Mouse (Mus musculus): Measurements from ENCODE around the gene Abhd5. TPM values are rescaled to one million over a fixed set of nuclear protein-coding genes. Genes with fewer than 3 reads are reported as not detected.

Abhd5 gene
- total and polyA plus RNA-seq, 3 experiments, result 6.0 to 12.2 (median 8.8) TPM

GRCm38 (mm10) chr9:122336677-122337076 lies 14.7 kb upstream of the Abhd5 start:
- in situ Hi-C loops (cut with MboI; ENCODE audit: low pct_ligation_motif_present, low pct_unique_long_range_greater_than_20kb, low sequenced_read_pairs) (no loop called here), dilution Hi-C loops (cut with MboI; ENCODE audit: extremely low pct_ligation_motif_present, extremely low pct_unique_long_range_greater_than_20kb, low sequenced_read_pairs) (no loop called here)
- H3K9me3 ChIP-seq (replicated peaks; ENCODE audit: low read length), result no peaks in the 10 kb centered on the region
- H3K79me2 ChIP-seq (replicated peaks; ENCODE audit: control insufficient read depth, extremely low read depth, insufficient read depth, poor library complexity, severe bottlenecking), result no peaks in the 10 kb centered on the region
- no peak overlapping the region for H3K4me3 ChIP-seq (replicated peaks in 1 of 3; ENCODE audit: low read depth in 2 of 3, low read length in 2 of 3, poor library complexity in 1 of 3)
- no peak for DNase-seq (ENCODE audit: extremely low read depth)
- no peak overlapping the region for H3K9ac ChIP-seq (ENCODE audit: insufficient read depth, low read depth)
- no peak overlapping the region for H3K27ac ChIP-seq (ENCODE audit: insufficient read depth, low read depth)
- no peak overlapping the region for H3K4me2 ChIP-seq (ENCODE audit: insufficient read depth, low read depth, poor library complexity, severe bottlenecking)
- no peaks in the 10 kb centered on the region for H3K36me3 ChIP-seq (replicated peaks in 1 of 2; ENCODE audit: control insufficient read depth in 1 of 2, insufficient read depth in 1 of 2, low read length in 1 of 2)
- H3K27me3 ChIP-seq (replicated peaks), result no peaks in the 10 kb centered on the region
- no peaks in the 10 kb centered on the region for H3K4me1 ChIP-seq (ENCODE audit: control insufficient read depth in 1 of 2, insufficient read depth in 2 of 2)
- TF ChIP-seq MYC (IDR thresholded peaks at IDR 0.05; ENCODE audit: low read depth, low read length) (no peak), POLR2A (IDR thresholded peaks at IDR 0.05; ENCODE audit: low read depth, low read length) (no peak), ELF1 (IDR thresholded peaks at IDR 0.05; ENCODE audit: low read depth, low read length) (no peak), SIN3A (IDR thresholded peaks at IDR 0.05; ENCODE audit: low read length) (no peak), ZKSCAN1 (IDR thresholded peaks at IDR 0.05; ENCODE audit: borderline replicate concordance, low read depth, low read length) (no peak), RCOR1 (conservative IDR thresholded peaks at IDR 0.05; ENCODE audit: low read depth, low read length) (no peak), KAT2A (IDR thresholded peaks at IDR 0.05; ENCODE audit: insufficient replicate concordance, low read length) (no peak), GABPA (IDR thresholded peaks at IDR 0.05; ENCODE audit: insufficient replicate concordance, low read depth, low read length) (no peak), ETS1 (conservative IDR thresholded peaks at IDR 0.05; ENCODE audit: low read depth, low read length) (no peak), MAX (IDR thresholded peaks at IDR 0.05; ENCODE audit: low read length) (no peak)

GRCm38 (mm10) chr9:122337510-122337931 lies 13.9 kb upstream of the Abhd5 start:
- H3K27ac ChIP-seq (ENCODE audit: insufficient read depth, low read depth), result no peak overlapping the region
- H3K9me3 ChIP-seq (replicated peaks; ENCODE audit: low read length), result no peaks in the 10 kb centered on the region
- no peaks in the 10 kb centered on the region for H3K79me2 ChIP-seq (replicated peaks; ENCODE audit: control insufficient read depth, extremely low read depth, insufficient read depth, poor library complexity, severe bottlenecking)
- no peaks in the 10 kb centered on the region for H3K36me3 ChIP-seq (replicated peaks in 1 of 2; ENCODE audit: control insufficient read depth in 1 of 2, insufficient read depth in 1 of 2, low read length in 1 of 2)
- dilution Hi-C loops (cut with MboI; ENCODE audit: extremely low pct_ligation_motif_present, extremely low pct_unique_long_range_greater_than_20kb, low sequenced_read_pairs), result no loop called here
- H3K9ac ChIP-seq (ENCODE audit: insufficient read depth, low read depth), result no peak overlapping the region
- TF ChIP-seq EP300 (IDR thresholded peaks at IDR 0.05; ENCODE audit: low read length), result no peak
- TF ChIP-seq ETS1 (conservative IDR thresholded peaks at IDR 0.05; ENCODE audit: low read depth, low read length), result no peak
- no peak for TF ChIP-seq TBP (conservative IDR thresholded peaks at IDR 0.05; ENCODE audit: low read depth, low read length)
- TF ChIP-seq MAZ (IDR thresholded peaks at IDR 0.05; ENCODE audit: low read depth, low read length), result no peak
- no peak for TF ChIP-seq SIN3A (IDR thresholded peaks at IDR 0.05; ENCODE audit: low read length)
- no peak for TF ChIP-seq MEF2A (IDR thresholded peaks at IDR 0.05; ENCODE audit: borderline replicate concordance, low read depth, low read length)
- no peak for TF ChIP-seq ZKSCAN1 (IDR thresholded peaks at IDR 0.05; ENCODE audit: borderline replicate concordance, low read depth, low read length)
- no peak for TF ChIP-seq GABPA (IDR thresholded peaks at IDR 0.05; ENCODE audit: insufficient replicate concordance, low read depth, low read length)
- no peaks in the 10 kb centered on the region for H3K27me3 ChIP-seq (replicated peaks)
- in situ Hi-C loops (cut with MboI; ENCODE audit: low pct_ligation_motif_present, low pct_unique_long_range_greater_than_20kb, low sequenced_read_pairs), result no loop called here
- DNase-seq (ENCODE audit: extremely low read depth), result no peak
- no peak overlapping the region for H3K4me2 ChIP-seq (ENCODE audit: insufficient read depth, low read depth, poor library complexity, severe bottlenecking)
- H3K4me3 ChIP-seq (replicated peaks in 1 of 3; ENCODE audit: low read depth in 2 of 3, low read length in 2 of 3, poor library complexity in 1 of 3), result no peak overlapping the region
- no peaks in the 10 kb centered on the region for H3K4me1 ChIP-seq (ENCODE audit: control insufficient read depth in 1 of 2, insufficient read depth in 2 of 2)
